Comparison of ENCODE assay signal across 8 mouse cellular contexts in the genomic region with DNA sequence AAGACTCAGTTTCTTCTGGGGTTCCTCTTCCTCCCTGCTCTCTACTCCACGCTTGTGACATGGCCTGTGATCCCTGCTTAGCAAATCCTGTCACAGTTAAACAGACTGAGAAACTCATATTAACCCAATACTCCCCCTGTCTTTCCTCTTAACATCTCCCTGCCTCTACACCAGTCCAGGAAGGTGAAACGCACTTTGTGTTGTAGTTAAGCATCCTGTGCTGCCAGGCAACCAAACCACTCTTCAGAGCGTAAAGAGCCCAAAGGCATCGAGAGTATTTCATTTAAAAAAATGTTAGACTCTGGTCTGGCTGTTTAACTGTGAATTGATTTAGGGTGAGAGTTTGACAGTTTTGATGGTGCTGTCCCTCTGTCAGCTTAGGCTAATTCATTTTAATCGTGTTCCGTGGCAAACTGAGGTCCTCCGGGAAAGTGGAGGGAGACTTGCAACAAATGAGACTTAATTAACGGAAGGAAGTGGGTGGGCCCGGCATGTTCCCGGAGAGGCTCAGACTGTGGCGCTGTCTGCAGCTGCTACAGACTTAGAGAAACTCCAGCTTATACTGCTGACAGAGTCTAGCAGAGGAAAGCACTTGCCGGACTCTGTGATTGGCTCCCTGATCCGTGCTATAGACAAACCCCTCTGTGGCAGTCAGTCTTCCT. TPM values are rescaled to one million over a fixed set of nuclear protein-coding genes. Genes with fewer than 3 reads are reported as not detected.
DNase-seq lines count a peak whose midpoint lies in the region; ATAC-seq and TF ChIP-seq lines count a peak whose summit lies in the region.

No protein-coding gene starts in this region.

- WGBS in limb, embryonic 13.5 days, result 6% methylated on average over 13 of the region's 13 CpGs
- WGBS in small intestine, adult 2 months, result 34% methylated on average over 13 of the region's 13 CpGs

- no peaks in the 10 kb centered on the region for H3K36me3 ChIP-seq in limb, embryonic 13.5 days
- H3K36me3 ChIP-seq in small intestine, adult 2 months (ENCODE audit: control insufficient read depth, insufficient read depth, low read length), result no peaks in the 10 kb centered on the region

- no peak for TF ChIP-seq POLR2A in small intestine, adult 2 months (IDR thresholded peaks at IDR 0.05; ENCODE audit: low read depth, low read length)

- no peak overlapping the region for H3K27ac ChIP-seq in limb, embryonic 13.5 days
- H3K27ac ChIP-seq in small intestine, adult 2 months (ENCODE audit: insufficient read depth, low read depth, low read length), result peak overlapping the region; percentile 43; the same call in 1 of the 2 replicates

- intact Hi-C loops in left cerebral cortex, postnatal 10 days (cut with DNase I), result no loop called here

- no peaks in the 10 kb centered on the region for H3K9me3 ChIP-seq in limb, embryonic 13.5 days

- DNase-seq in left cerebral cortex, postnatal 10 days (ENCODE audit: extremely low spot score in 1 of 2, low spot score in 2 of 2), result peak; percentile 18 to 68
- no peak for DNase-seq in left cerebral cortex, adult 8-10 months (ENCODE audit: low spot score in 2 of 2)
- DNase-seq in embryo, embryonic 10 days (ENCODE audit: low spot score), result peak; percentile 53
- peak; percentile 61 for DNase-seq in heart, postnatal 4 days
- no peak for DNase-seq in cerebellum, postnatal 14 days

- H3K27me3 ChIP-seq in limb, embryonic 13.5 days, result no peaks in the 10 kb centered on the region
- H3K27me3 ChIP-seq in small intestine, adult 2 months (ENCODE audit: control insufficient read depth, insufficient read depth, low read length), result no peaks in the 10 kb centered on the region

- peaks cover 14% of the 10 kb centered on the region for H3K4me1 ChIP-seq in limb, embryonic 13.5 days
- no peaks in the 10 kb centered on the region; the same call in 1 of the 2 replicates for H3K4me1 ChIP-seq in small intestine, adult 2 months (ENCODE audit: control insufficient read depth, insufficient read depth, insufficient read length, low read length)

- no peak overlapping the region for H3K9ac ChIP-seq in limb, embryonic 13.5 days

- H3K4me3 ChIP-seq in limb, embryonic 13.5 days, result 0 out of 2 replicates have a peak overlapping the region, but pooled peaks have one; percentile 4
- no peak overlapping the region for H3K4me3 ChIP-seq in small intestine, adult 2 months (ENCODE audit: low read depth, low read length)

- H3K4me2 ChIP-seq in limb, embryonic 13.5 days (replicated peaks), result peak overlapping the region; percentile 51

- TF ChIP-seq CTCF in small intestine, adult 2 months (IDR thresholded peaks at IDR 0.05; ENCODE audit: extremely low read depth, insufficient read length, insufficient replicate concordance, low read depth, low read length), result no peak

- peak; percentile 48; the same call in 1 of the 2 replicates for ATAC-seq in limb, embryonic 13.5 days (ENCODE audit: low FRiP score, low read depth)
- ATAC-seq in frontal cortex, adult (ENCODE audit: low TSS enrichment), result no peak

RNA-seq across cellular contexts. Expression of a gene that starts 52.9 kb away (rescaled TPM):
- 1 to 10 TPM; 2.9 to 5.5 TPM for total RNA-seq in left cerebral cortex, postnatal 10 days (2021)
- total RNA-seq in left cerebral cortex, adult 8-10 months (2022), result 1 to 10 TPM; 5.5 to 7.8 (median 6.4) TPM
- 100 to 1,000 TPM; 101 to 102 TPM for total RNA-seq in heart, postnatal 4 days (2021)
- 4.3 and 5.0 TPM in 2 replicates for polyA plus RNA-seq in limb, embryonic 13.5 days (2015; fragmentation: Nextera tagmentation; extraction: Ambion mirVana)
- 3.1 and 5.9 TPM in 2 replicates for polyA plus RNA-seq in small intestine, adult 2 months (2012; rRNA removed)

Comparison
In these comparisons a context has a peak if more than half of its experiments do, and no peak if none do; other contexts are left out.
1. DNase-seq: peak in left cerebral cortex, postnatal 10 days (2 of 2), embryo, embryonic 10 days (single experiment) and heart, postnatal 4 days (single experiment); none in left cerebral cortex, adult 8-10 months (0 of 2) and cerebellum, postnatal 14 days (0 of 2).
2. RNA of a gene that starts 52.9 kb away (total RNA-seq): 101 to 102 TPM in heart, postnatal 4 days; 5.5 to 7.8 TPM in left cerebral cortex, adult 8-10 months and 2.9 to 5.5 TPM in left cerebral cortex, postnatal 10 days; every median in the first group is over 10 times any median in the second.